Mouse (Mus musculus) liver, adult (tissue): ENCODE measurements around the gene Mgrn1.

Experiments used
- GATA4 ChIP-seq: IDR thresholded peaks from 2 replicates; pipeline ENCODE4 v1.6.1; 2014; ENCODE audit warnings: mild to moderate bottlenecking, low read length; ENCODE audit not compliant: insufficient replicate concordance

The Mgrn1 gene

GRCm38 (mm10) chr16:4912907-4913782, 27.1 kb downstream of the Mgrn1 start:
- TF ChIP-seq GATA4 = no peak

DNA sequence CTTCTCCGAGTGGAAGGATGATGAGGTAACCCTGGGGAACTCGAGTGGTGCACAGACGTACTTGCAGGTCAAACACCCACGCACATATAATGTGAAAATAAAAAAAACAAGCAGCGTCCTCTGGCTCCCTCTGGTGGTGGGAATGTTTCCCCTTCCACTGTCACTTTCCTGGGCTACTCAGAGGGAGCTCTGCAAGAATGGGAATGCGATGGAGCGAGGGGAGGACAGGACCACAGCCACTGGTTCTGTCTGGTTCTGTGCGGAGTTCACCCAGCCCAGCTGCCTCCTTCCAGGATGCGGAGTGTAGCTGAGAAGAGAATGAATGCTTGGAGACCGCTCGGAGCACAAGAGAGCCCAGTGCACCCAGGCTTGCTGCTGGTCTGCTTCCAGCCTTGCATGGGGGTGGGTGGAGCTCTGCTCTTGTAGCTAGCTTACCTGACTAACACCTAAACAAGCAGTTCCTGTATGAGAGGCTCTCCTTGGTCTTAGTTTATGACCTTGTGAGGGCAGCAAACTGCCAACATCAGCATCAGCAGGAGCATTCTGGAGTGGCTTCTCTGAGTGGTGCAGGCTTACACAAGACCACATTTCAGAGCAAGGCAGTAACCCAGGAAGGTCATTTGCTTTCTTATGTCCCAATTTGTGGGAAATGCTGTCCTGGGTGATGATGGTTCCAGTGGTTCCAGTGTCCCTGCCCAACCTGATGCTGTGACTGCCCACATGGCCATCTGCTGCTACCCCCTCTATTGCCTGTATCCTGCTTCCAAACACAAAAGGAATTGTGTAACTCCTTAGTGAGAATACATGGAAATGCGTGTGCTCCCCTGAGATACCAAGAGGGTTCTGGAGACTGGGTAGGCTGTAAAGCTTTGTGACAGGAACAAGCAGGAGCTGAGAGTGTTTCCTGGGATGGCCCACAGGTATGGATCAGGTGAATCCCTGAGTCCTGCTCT, 28.0 kb downstream of the Mgrn1 start:
- TF ChIP-seq GATA4 = no peak

DNA sequence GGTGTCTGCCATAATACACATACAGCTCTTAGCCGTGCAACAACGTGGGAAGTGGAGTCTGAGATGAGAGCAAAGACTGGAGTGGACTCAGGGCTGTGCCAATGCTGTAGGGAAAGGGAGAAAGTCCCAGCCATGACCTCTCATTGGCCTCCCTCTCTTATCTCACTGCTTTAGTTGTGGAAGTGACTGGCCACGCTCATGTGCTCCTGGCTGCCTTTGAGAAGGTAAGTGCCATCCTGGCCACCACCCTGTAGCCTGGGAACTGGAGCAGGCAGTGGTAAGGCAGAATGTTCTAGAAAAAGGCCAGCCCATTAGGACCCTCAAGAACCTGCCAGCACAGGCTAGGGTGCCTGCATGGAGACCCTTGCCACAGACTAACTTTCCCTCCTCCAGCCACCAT, 29.9 kb downstream of the Mgrn1 start:
- no peak for TF ChIP-seq GATA4

GRCm38 (mm10) chr16:4916608-4917007, 30.6 kb downstream of the Mgrn1 start:
- no peak for TF ChIP-seq GATA4

- no peak for TF ChIP-seq GATA4
Measured at GRCm38 (mm10) chr16:4920556-4920955, 34.5 kb downstream of the Mgrn1 start.

GRCm38 (mm10) chr16:4922481-4922880, 36.4 kb downstream of the Mgrn1 start:
- no peak for TF ChIP-seq GATA4

DNA sequence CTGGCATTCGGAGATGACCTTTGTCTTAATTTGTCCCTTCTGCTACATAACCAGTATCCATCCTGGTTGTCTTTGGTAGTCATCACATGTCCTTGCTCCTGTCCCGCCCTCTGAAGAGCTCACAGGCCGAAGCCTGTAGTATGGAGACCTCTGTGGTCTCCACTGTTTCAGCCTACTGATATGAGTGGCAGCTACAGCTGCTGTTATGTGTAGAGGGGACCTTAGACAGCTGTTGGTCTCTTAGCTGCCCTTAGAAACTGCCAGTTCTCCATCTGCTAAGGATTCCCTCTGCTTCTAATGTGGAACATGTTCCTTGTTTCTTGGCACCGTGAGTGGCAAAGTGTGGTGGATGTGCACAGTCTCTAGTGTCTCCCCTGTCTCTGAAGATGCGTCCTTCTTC, 37.9 kb downstream of the Mgrn1 start:
- TF ChIP-seq GATA4 = no peak

GRCm38 (mm10) chr16:4927967-4928366, 41.9 kb downstream of the Mgrn1 start:
- no peak for TF ChIP-seq GATA4

DNA sequence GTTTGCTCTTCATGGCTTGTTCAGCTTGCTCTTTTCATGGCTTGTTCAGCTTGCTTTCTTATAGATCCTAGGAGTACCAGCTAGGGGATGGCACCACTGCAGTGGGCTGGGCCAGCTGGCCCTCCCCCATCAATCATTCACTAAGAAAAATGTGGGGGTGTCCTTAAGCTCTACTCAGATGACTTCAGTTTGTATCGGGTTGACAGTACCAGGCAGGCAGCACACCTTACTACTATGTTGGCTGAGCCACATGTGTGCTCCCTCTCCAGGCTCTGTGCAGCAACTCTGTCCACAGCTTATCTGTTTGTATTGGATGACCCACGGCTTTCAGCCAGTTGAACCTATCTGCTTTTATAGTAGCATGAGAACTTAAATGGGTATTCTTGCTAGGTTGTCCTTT, 42.4 kb downstream of the Mgrn1 start:
- TF ChIP-seq GATA4 = no peak

GRCm38 (mm10) chr16:4932429-4932828, 46.4 kb downstream of the Mgrn1 start:
- TF ChIP-seq GATA4 = no peak

DNA sequence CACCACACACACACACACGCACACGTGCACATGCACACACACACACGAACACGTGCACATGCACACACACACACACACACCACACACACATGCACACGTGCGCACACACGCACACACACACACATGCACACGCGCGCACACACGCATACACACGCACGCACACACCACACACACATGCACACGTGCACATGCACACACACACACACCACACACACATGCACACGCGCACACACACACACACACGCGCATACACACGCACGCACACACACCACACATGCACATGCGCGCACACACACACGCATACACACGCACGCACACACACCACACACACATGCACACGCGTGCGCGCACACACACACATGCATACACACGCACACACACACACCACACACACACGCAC, 49.4 kb downstream of the Mgrn1 start:
- TF ChIP-seq GATA4 = no peak

GRCm38 (mm10) chr16:4935931-4936703, 50.1 kb downstream of the Mgrn1 start:
- no peak for TF ChIP-seq GATA4

GRCm38 (mm10) chr16:4937351-4938190, 51.5 kb downstream of the Mgrn1 start:
- TF ChIP-seq GATA4 = no peak

GRCm38 (mm10) chr16:4938461-4938860, 52.4 kb downstream of the Mgrn1 start, which contains the start of gene Nudt16l1:
Gene Nudt16l1, plus strand, starts transcription at chr16:4938761.
- TF ChIP-seq GATA4 = no peak
